In the genomic region with DNA sequence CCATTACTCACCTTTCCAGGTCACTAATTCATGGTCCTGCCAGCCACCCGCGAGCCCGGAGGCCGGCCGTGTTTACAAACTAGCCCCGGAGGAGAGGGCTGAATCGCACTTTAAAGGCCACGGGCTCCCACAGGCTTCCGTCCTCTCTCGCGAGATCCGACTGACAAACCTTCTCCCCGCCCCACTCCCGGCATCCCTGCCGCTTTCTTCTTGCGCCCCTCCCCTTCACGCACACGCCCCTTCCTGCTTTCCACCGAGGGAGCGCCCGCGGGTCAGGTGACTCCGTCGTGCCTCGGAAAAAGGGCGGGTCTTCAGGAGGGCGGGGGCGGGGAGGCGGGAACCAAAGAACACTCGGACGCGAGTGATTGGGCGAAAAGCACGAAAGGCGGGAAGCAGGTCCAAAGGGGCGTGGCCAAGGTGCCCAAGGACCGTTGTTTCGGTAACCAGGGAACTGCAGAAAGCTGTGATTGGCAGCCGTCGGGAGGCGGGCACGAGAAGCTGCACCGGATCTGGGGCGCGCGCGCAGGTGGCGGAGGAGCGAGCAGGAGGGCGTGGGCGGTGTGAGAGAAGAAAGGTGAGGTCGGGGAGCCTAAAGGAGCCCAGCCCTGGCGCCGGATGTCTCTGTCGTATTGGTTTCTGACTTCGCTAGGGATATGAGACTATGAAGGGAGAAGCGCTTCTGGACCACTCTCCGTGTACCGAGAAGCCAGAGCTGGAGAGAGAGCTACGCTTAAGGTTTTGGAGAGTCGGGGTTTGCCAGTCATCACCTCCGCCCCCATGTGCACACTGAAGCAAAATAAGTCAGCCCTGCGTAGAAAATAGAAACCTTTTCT, we compare ENCODE assay signal across 8 mouse cellular contexts. TPM values are rescaled to one million over a fixed set of nuclear protein-coding genes. Genes with fewer than 3 reads are reported as not detected.
DNase-seq lines count a peak whose midpoint lies in the region; ATAC-seq lines count a peak whose summit lies in the region.

Gene Atf2, minus strand, starts transcription at position 176 of the 833 bp plus-strand sequence.

- peak within 1 kb of the TSS; percentile 93 for H3K9ac ChIP-seq in hindbrain, embryonic 12.5 days

- peak; percentile 96 for ATAC-seq in hindbrain, embryonic 12.5 days (ENCODE audit: low FRiP score)

- no peaks in the 10 kb centered on the region for H3K27me3 ChIP-seq in hindbrain, embryonic 12.5 days

- WGBS in hindbrain, embryonic 12.5 days: under 1% methylated on average over 62 of the region's 63 CpGs

- peak within 1 kb of the TSS; percentile 82 for H3K4me3 ChIP-seq in hindbrain, embryonic 12.5 days

- peak; percentile 100 for DNase-seq in NIH3T3 (ENCODE audit: low read depth)
- DNase-seq in cerebellum, postnatal 10 days: peak; percentile 100
- DNase-seq in frontal cortex, postnatal 10 days (ENCODE audit: low spot score in 2 of 2): peak; percentile 99
- peak; percentile 99 to 100 for DNase-seq in layer of hippocampus, postnatal 14 days (ENCODE audit: low spot score in 2 of 2)
- DNase-seq in lung, postnatal 14 days: peak; percentile 99
- peak; percentile 96 for DNase-seq in retina, adult 2 months (ENCODE audit: low read depth, low spot score)
- DNase-seq in thymus, postnatal 36 days: peak; percentile 99 to 100

- H3K36me3 ChIP-seq in hindbrain, embryonic 12.5 days: no peaks in the 10 kb centered on the region

- H3K27ac ChIP-seq in hindbrain, embryonic 12.5 days: peak within 1 kb of the TSS; percentile 97

- H3K9me3 ChIP-seq in hindbrain, embryonic 12.5 days (replicated peaks): no peaks in the 10 kb centered on the region

- peaks cover 11% of the 10 kb centered on the region for H3K4me1 ChIP-seq in hindbrain, embryonic 12.5 days

- peak within 1 kb of the TSS; percentile 62 for H3K4me2 ChIP-seq in hindbrain, embryonic 12.5 days (replicated peaks)

RNA-seq across cellular contexts. Expression of gene Atf2, which starts in this region (rescaled TPM):
- polyA plus RNA-seq in hindbrain, embryonic 12.5 days (2016; fragmentation: Nextera tagmentation; extraction: Ambion mirVana): 108 and 114 TPM in 2 replicates
- total RNA-seq in layer of hippocampus, postnatal 14 days (2021): 100 to 1,000 TPM; 130 to 135 TPM

Comparison
In these comparisons a context has a peak if more than half of its experiments do, and no peak if none do; other contexts are left out.
1. Peak in every context shown above with its lines: DNase-seq, ATAC-seq, H3K4me3 ChIP-seq and H3K27ac ChIP-seq.